Mouse (Mus musculus): ENCODE results near the gene Lypd1.

DNA sequence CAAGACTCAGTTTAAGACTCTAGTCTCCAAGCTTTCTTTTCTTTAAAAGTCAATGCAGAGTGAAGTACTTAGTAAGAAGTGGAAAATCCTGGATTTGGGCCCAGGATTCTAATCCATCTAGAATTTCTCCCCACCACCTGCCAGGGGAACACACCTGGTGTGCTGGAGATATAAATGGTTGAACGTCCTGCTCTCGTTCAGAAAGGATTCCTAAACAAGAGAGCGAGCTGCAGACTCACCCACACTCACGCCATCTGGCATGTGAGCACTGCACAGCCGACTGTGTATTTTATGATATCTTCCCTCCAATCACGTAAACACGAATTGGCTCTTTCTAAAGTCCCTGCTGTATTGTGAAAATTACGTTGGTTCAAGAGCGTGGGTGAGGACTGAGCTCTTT lies 32.2 kb upstream of the Lypd1 start:
- no peak for TF ChIP-seq POLR2A (IDR thresholded peaks at IDR 0.05; ENCODE audit: borderline replicate concordance, low read depth, low read length)
- no peak for TF ChIP-seq CTCF (IDR thresholded peaks at IDR 0.05; ENCODE audit: low read depth, low read length)
